Mouse (Mus musculus): ENCODE data around the gene Mapk1ip1l. TPM values are rescaled to one million over a fixed set of nuclear protein-coding genes. Genes with fewer than 3 reads are reported as not detected.

The Mapk1ip1l gene
- polyA plus RNA-seq, 1 experiment from 2014 or later, result 83.5 TPM

DNA sequence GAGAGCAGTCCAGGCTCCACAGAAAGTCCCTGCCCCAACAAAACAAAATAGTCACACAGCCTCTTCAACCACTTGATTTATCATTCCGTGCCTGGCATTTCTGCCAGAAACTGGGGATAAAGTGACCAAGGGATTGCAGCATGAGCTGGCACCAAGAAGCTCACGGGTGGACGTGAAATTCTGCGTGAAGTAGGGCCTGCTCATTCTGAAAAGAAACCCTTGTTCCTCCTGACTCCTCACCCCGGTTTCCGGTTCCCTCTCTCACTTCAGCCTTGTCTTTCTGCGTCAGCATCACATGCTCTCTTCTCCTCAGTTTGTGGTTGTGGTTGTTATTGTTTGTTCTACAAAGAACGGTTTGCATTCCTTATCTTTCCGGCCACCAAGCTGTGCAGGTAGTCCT is 63.8 kb downstream of the Mapk1ip1l start:
- no peak overlapping the region for H3K27ac ChIP-seq
- WGBS, result 86% methylated on average over 9 of the region's 9 CpGs
- H3K4me1 ChIP-seq (replicated peaks), result no peaks in the 10 kb centered on the region
- ATAC-seq (ENCODE audit: insufficient number of reproducible peaks, insufficient read depth, low FRiP score, low TSS enrichment, low read depth), result no peak
- no peaks in the 10 kb centered on the region for H3K36me3 ChIP-seq
- no peak overlapping the region for H3K9ac ChIP-seq (replicated peaks)
- H3K9me3 ChIP-seq, result no peaks in the 10 kb centered on the region
- H3K4me3 ChIP-seq (replicated peaks), result no peak overlapping the region
- H3K27me3 ChIP-seq, result peaks cover 10% of the 10 kb centered on the region; the same call in 1 of the 2 replicates
- no peak overlapping the region for H3K4me2 ChIP-seq

DNA sequence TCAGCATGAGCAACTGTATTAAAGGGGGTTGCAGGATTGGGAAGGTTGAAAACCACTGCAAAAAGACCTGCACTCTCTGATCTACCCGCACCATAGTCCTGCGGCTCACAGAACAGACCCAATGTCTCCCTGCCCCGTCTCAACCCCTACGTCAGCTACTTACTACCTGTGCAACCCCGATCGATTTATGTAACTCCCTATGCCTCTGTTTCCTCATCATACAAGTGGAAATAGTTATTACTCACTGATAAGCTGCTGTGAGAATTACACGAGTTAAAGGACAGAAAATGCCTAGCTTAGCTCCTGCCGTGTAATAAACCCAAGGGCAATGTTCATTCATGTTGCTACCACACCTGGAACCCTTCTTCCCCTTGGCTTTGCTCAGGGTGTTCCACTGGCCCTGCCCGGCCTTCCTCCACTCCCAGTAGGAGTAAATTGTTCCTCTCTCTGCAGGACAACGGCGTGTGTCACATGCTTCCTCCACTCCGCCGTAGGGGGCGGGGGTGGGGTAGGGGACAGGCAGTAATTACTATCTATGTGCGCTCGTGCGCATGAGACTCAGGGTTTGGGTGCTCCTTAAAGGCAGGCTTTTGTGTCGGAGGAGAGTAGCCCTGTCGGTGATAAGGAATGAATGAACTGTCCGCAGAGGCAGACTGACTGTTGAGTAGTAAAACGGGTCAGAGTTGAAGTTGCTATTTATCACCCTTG is 66.8 kb downstream of the Mapk1ip1l start:
- H3K4me2 ChIP-seq, result peak overlapping the region; percentile 23
- no peaks in the 10 kb centered on the region for H3K9me3 ChIP-seq
- H3K27ac ChIP-seq, result no peak overlapping the region
- H3K9ac ChIP-seq (replicated peaks), result no peak overlapping the region
- 0 out of 2 replicates have a peak, but pooled peaks cover 5% of the 10 kb centered on the region for H3K4me1 ChIP-seq (replicated peaks)
- H3K4me3 ChIP-seq (replicated peaks), result no peak overlapping the region
- no peak for ATAC-seq (ENCODE audit: insufficient number of reproducible peaks, insufficient read depth, low FRiP score, low TSS enrichment, low read depth)
- peaks cover 10% of the 10 kb centered on the region; the same call in 1 of the 2 replicates for H3K27me3 ChIP-seq
- H3K36me3 ChIP-seq, result no peaks in the 10 kb centered on the region
- WGBS, result 41% methylated on average over 21 of the region's 21 CpGs

DNA sequence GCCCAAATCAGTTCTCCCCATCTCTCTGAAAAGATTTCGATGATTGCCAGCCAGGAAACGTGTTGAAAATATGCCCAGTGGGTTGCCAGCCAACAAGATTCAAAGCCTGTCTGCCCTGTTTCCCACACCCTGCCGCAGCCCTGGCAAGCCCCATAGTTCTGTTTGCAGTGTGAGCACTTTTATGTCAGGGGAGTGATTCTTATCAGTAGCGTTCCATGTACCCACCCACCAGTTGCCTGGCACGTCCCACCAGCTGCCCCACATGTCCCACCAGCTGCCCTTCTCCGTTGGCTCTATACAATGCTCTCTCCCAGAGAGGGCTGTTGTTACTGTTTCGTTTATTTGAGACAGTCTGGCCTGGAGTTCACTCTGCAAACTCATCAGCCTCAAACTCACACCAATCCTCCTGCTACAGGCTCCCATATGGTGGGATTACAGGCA is 68.8 kb downstream of the Mapk1ip1l start:
- peaks cover 13% of the 10 kb centered on the region for H3K27me3 ChIP-seq
- ATAC-seq (ENCODE audit: insufficient number of reproducible peaks, insufficient read depth, low FRiP score, low TSS enrichment, low read depth), result no peak
- WGBS, result 63% methylated on average over 7 of the region's 7 CpGs
- H3K9me3 ChIP-seq, result no peaks in the 10 kb centered on the region
- H3K4me3 ChIP-seq (replicated peaks), result no peak overlapping the region
- no peaks in the 10 kb centered on the region for H3K36me3 ChIP-seq
- 0 out of 2 replicates have a peak, but pooled peaks cover 5% of the 10 kb centered on the region for H3K4me1 ChIP-seq (replicated peaks)
- H3K27ac ChIP-seq, result no peak overlapping the region
- H3K9ac ChIP-seq (replicated peaks), result no peak overlapping the region
- no peak overlapping the region for H3K4me2 ChIP-seq

DNA sequence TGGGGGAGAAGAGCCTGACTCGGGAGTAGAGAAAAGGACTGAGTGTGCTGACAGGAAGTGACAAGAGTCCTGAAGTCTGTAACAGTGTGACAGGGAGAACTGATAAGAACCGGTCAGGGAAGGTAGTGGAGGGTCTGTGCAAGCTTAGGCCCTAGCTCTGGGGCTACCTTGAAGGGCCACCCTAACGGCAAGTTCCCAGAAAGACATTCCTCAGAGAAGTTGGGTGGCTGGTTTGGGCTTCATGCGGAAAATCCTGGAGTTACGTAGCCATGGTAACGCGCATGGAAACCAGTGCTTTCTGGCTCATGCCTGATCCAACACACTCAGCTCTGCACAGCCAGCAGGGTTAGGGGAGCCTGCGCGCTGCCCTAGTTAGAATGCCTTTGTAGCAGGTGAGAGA is 69.4 kb downstream of the Mapk1ip1l start, which contains the start of gene Lgals3:
TSS of gene Lgals3 (plus strand) at position 291 of the 400 bp plus-strand sequence.
- Histone ChIP-seq H3K36me3 (no peaks in the 10 kb centered on the region), H3K4me1 (replicated peaks) (0 out of 2 replicates have a peak, but pooled peaks cover 5% of the 10 kb centered on the region), H3K27ac (no peak within 1 kb of the TSS), H3K9ac (replicated peaks) (no peak within 1 kb of the TSS), H3K4me3 (replicated peaks) (no peak within 1 kb of the TSS), H3K9me3 (no peaks in the 10 kb centered on the region), H3K4me2 (no peak within 1 kb of the TSS), H3K27me3 (peaks cover 16% of the 10 kb centered on the region)
- 47% methylated on average over 9 of the region's 9 CpGs for WGBS
- ATAC-seq (ENCODE audit: insufficient number of reproducible peaks, insufficient read depth, low FRiP score, low TSS enrichment, low read depth), result peak; percentile 91

DNA sequence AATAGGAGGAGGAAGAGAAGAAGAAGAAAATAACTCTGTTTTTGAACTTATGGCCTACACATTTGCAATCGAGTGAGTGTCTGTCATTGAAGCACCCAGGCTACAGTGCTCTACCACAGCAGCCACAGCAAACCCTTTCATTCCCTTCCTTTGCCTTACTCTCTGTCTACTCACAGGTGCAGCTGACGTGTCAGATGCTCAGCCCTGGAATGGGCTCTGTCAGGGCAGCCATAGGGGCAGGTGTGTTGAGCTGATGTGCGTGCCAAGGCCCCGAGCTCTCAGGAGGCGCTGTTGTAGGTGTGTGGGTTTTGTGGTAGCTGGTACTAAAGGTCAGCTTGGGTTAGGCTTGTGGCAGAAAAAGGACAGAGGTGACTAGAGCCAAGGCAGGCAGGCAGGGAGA is 71.7 kb downstream of the Mapk1ip1l start:
- peaks cover 14% of the 10 kb centered on the region for H3K4me1 ChIP-seq (replicated peaks)
- H3K27ac ChIP-seq, result no peak overlapping the region
- H3K27me3 ChIP-seq, result peaks cover 38% of the 10 kb centered on the region
- no peak for ATAC-seq (ENCODE audit: insufficient number of reproducible peaks, insufficient read depth, low FRiP score, low TSS enrichment, low read depth)
- 89% methylated on average over 5 of the region's 5 CpGs for WGBS
- H3K9me3 ChIP-seq, result no peaks in the 10 kb centered on the region
- H3K9ac ChIP-seq (replicated peaks), result no peak overlapping the region
- no peak overlapping the region for H3K4me3 ChIP-seq (replicated peaks)
- H3K4me2 ChIP-seq, result no peak overlapping the region
- no peaks in the 10 kb centered on the region for H3K36me3 ChIP-seq

GRCm38 (mm10) chr14:47370790-47371189 is 72.7 kb downstream of the Mapk1ip1l start:
- peaks cover 14% of the 10 kb centered on the region for H3K4me1 ChIP-seq (replicated peaks)
- H3K9ac ChIP-seq (replicated peaks), result no peak overlapping the region
- H3K9me3 ChIP-seq, result no peaks in the 10 kb centered on the region
- H3K27ac ChIP-seq, result no peak overlapping the region
- WGBS, result 70% methylated on average over 3 of the region's 3 CpGs
- no peak overlapping the region for H3K4me3 ChIP-seq (replicated peaks)
- ATAC-seq (ENCODE audit: insufficient number of reproducible peaks, insufficient read depth, low FRiP score, low TSS enrichment, low read depth), result no peak
- H3K4me2 ChIP-seq, result no peak overlapping the region
- peaks cover 43% of the 10 kb centered on the region for H3K27me3 ChIP-seq
- no peaks in the 10 kb centered on the region for H3K36me3 ChIP-seq

DNA sequence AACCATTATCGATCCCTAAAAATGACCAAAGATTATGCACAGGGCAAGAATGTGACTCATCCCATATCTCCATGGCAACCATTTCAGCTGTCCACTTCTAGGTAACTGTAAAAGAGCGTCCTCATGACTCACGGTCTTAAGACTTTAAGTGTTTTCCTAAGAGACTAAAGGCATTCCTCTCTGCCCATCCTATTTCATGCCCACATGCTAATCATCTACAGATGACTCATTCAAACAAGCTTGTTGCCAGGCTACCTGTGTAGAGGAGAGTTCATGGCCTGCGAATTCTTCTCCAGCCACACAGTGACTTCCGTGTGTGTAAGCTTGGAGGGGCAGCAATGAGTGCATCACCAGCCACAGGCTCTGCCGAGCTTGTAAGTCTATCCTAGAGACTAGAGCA is 73.6 kb downstream of the Mapk1ip1l start:
- H3K9ac ChIP-seq (replicated peaks), result no peak overlapping the region
- H3K36me3 ChIP-seq, result no peaks in the 10 kb centered on the region
- peaks cover 44% of the 10 kb centered on the region for H3K27me3 ChIP-seq
- no peak for ATAC-seq (ENCODE audit: insufficient number of reproducible peaks, insufficient read depth, low FRiP score, low TSS enrichment, low read depth)
- no peaks in the 10 kb centered on the region for H3K9me3 ChIP-seq
- H3K27ac ChIP-seq, result no peak overlapping the region
- no peak overlapping the region for H3K4me2 ChIP-seq
- H3K4me3 ChIP-seq (replicated peaks), result no peak overlapping the region
- peaks cover 14% of the 10 kb centered on the region for H3K4me1 ChIP-seq (replicated peaks)
- WGBS, result 76% methylated on average over 6 of the region's 6 CpGs

Other genes with a start within 250 kb of the Mapk1ip1l start
- 0.96 and 1.3 TPM in 2 replicates for gene Gch1, start 108.9 kb upstream of the Mapk1ip1l start, polyA plus RNA-seq (2016; fragmentation: Nextera tagmentation; extraction: Ambion mirVana)
- 56.6 and 59.0 TPM in 2 replicates for gene Wdhd1, start 21.4 kb upstream of the Mapk1ip1l start, polyA plus RNA-seq (2016; fragmentation: Nextera tagmentation; extraction: Ambion mirVana)
- 3.2 and 4.0 TPM in 2 replicates for gene Socs4, start 21.3 kb upstream of the Mapk1ip1l start, polyA plus RNA-seq (2016; fragmentation: Nextera tagmentation; extraction: Ambion mirVana)
- gene Lgals3, start 69.5 kb downstream of the Mapk1ip1l start, polyA plus RNA-seq (2016; fragmentation: Nextera tagmentation; extraction: Ambion mirVana), result 0.87 and 4.3 TPM in 2 replicates
- gene Dlgap5, start 120.1 kb downstream of the Mapk1ip1l start, polyA plus RNA-seq (2016; fragmentation: Nextera tagmentation; extraction: Ambion mirVana), result 69.0 and 71.0 TPM in 2 replicates
- 27.2 and 28.1 TPM in 2 replicates for gene Fbxo34, start 152.2 kb downstream of the Mapk1ip1l start, polyA plus RNA-seq (2016; fragmentation: Nextera tagmentation; extraction: Ambion mirVana)

Measured in limb, embryonic 12.5 days (tissue).